Mouse (Mus musculus): ENCODE measurements at regions not wholly inside any gene's neighbourhood (a gene's known extent, or its start where the extent isn't known, plus 50 kb on each side); places are given as distances from the start of the nearest gene placed in this dataset.

DNA sequence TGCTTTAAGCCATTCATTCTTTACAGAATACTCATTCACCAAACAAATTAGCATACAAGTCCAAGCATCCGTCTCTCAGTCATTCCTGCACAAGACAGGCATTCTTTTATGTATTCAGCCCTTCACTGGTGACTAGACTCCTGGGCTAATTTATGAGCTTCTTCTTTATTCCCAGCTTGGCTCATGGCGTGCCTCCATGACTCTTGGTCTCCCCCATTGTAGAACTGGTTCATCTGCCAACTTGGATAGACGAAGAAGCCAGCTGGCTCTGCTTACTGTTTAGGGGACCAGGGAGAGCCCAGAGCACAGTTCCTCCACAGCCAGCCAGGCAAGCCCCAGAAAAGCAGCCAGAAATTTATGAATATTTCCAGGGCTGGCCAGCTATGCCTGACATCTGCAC lies 421.2 kb upstream of the N6amt1 start:
- TF ChIP-seq CTCF (conservative IDR thresholded peaks at IDR 0.05; ENCODE audit: low read length) (no peak), POU5F1 (IDR thresholded peaks at IDR 0.05; ENCODE audit: borderline replicate concordance, low read length) (no peak), NANOG (IDR thresholded peaks at IDR 0.05; ENCODE audit: borderline replicate concordance, low read length) (no peak)

All from E14TG2a.4 (cell line).